Mouse (Mus musculus): Measurements from ENCODE around the gene Tmem117.

GRCm38 (mm10) chr15:94904672-94905407 is 275.8 kb downstream of the Tmem117 start:
- TF ChIP-seq CTCF (IDR thresholded peaks at IDR 0.05; ENCODE audit: borderline replicate concordance, control insufficient read depth, extremely low read depth, insufficient read depth, low read length, poor library complexity) (no peak), POLR2A (IDR thresholded peaks at IDR 0.05; ENCODE audit: control insufficient read depth, extremely low read depth, insufficient read depth, low read length, poor library complexity) (no peak)
